Mouse (Mus musculus) embryo, embryonic 11 days (tissue): ENCODE measurements at regions not wholly inside any gene's neighbourhood (a gene's known extent, or its start where the extent isn't known, plus 50 kb on each side); places are given as distances from the start of the nearest gene placed in this dataset.

ENCODE experiments used
- DNase-seq: peaks from one replicate; pipeline ENCODE4 v3.0.0-alpha.2; 2015

- DNase-seq, result no peak
These were observed 1012.6 kb downstream of the Cdh8 start for GRCm38 (mm10) chr8:98403645-98404032.

- no peak for DNase-seq
These were observed 1013.2 kb downstream of the Cdh8 start for GRCm38 (mm10) chr8:98402852-98403644.

- DNase-seq, result peak; percentile 1
These were observed 1034.5 kb downstream of the Cdh8 start for GRCm38 (mm10) chr8:98381815-98382214.

GRCm38 (mm10) chr8:98380387-98380786 is 1035.9 kb downstream of the Cdh8 start:
- no peak for DNase-seq

GRCm38 (mm10) chr8:98377743-98378142 is 1038.5 kb downstream of the Cdh8 start:
- DNase-seq, result no peak

- peak; percentile 6 for DNase-seq
These were observed 1043.4 kb downstream of the Cdh8 start for GRCm38 (mm10) chr8:98372711-98373420.

DNA sequence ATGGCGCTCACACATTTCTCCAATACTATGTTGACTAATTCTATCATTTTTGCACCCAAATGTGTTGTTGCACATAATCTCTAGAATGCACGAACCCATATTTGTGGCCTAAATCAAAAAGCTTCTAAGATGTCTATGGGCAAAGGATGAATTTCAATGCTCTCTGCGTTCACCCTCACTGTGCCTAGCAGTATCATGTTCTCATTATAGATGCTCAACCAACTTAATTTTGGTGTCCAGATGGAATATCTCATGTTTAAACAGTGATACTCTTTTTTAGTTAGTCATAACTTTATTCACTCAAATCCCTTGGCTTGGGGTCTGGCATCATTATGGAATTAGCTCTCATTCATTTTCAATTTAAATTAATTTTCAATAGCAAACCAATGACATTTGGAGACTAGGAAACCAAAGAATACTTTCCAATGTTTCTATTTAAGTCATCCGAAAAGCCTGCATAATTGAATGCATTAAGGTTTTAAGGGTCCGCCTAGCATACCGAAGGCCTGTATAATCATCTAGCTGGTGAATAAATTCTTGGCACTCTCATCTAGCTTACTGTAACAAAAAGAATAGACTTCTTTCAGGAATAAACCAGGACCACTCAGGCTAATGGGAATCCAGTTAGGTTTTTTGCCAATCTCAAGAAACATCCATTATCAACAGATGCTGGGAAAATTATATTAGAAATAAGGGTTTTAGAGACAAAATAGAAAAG is 1050.7 kb downstream of the Cdh8 start:
- DNase-seq, result no peak

DNA sequence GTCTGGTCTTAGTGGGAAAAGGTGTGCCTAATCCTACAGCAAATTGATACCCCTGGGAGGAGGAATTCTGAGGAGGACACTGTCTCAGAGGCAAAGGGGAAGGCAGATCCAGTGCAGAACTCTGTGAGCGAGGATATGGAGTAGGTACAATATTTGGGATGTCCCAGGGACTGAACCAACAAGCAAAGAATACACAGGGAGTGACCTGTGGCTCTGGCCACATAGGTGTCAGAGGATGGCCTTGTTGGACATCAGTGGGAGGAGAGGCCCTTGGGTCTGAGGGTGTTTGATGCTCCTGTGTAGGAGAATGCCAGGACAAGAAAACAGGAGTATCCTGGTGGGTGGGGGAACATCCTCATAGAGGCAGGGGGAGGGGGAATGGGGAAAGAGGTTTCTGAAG is 1079.0 kb downstream of the Cdh8 start:
- no peak for DNase-seq

DNA sequence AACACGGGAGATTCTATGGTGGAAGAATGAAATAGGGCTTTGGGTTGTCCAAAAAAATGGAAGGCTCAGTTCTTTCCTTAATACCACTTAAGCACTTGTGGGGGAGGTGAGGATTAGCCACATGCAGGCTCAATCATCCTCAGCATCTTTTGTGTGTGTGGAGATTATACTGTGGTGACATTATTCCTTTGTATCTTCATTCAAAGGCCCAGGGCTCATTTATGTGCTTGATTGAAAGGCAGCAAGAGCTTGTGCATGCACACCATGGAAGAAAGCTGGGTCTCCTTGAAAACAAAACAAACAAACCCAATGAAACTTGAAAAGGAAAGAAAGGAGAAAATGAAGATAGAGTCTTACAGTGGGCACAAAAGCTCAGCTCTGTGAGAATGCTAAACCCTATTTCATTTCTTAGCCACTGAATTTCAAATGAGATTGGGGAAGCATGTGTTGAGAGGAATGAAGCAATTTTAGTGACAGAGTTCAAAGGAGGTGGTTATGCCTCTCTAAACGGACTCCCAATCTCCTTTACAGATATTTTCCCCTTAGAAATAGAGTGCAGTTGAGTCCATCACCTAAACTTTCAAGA is 1106.8 kb downstream of the Cdh8 start:
- peak; percentile 45 for DNase-seq

- DNase-seq, result peak; percentile 10
These were observed 1121.3 kb downstream of the Cdh8 start for GRCm38 (mm10) chr8:98294975-98295374.

- no peak for DNase-seq
These were observed 1156.0 kb downstream of the Cdh8 start for GRCm38 (mm10) chr8:98260281-98260680.

GRCm38 (mm10) chr8:98243328-98243926 is 1172.8 kb downstream of the Cdh8 start:
- no peak for DNase-seq

DNA sequence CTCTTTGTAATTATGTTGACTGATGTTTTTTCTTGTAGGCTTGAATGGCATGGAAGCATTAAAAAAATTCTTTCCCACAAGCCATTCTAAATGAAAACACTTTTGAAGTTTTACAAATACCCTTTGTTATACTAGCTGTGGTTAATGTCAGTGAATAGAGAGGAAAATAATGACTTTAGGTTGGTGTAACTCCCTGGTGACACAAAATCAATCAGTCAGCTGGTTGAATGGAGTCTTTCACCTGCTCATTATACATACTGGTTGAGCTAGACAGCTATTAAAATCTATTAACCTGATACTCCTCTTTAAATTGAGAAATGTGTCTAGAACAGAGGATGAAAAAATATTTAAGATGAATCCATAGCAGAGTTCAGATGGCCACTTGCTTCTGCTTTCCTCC is 1202.3 kb downstream of the Cdh8 start:
- DNase-seq, result no peak
